Mouse (Mus musculus) hindbrain, embryonic 11.5 days (tissue): ENCODE measurements around the gene Washc1. TPM values are rescaled to one million over a fixed set of nuclear protein-coding genes. Genes with fewer than 3 reads are reported as not detected.
"Not testable (repeated sequence)": the region's sequence is repeated elsewhere in the genome, so short reads cannot be mapped to it uniquely, and the experiment has no call there.

Source experiments
- ATAC-seq: fragments of 200-750 bp; cut with Nextera tagmentation; 2 replicates; pipeline ENCODE4 v1.8.0; 2017; ENCODE audit warnings: mild to moderate bottlenecking, moderate TSS enrichment, moderate library complexity; ENCODE audit not compliant: low FRiP score
- DNase-seq: peaks from one replicate; pipeline ENCODE4 v3.0.0-alpha.2; 2015; ENCODE audit warnings: low spot score
- H3K27ac ChIP-seq: fragments of 300-500 bp; sonication (generic); 2 replicates; pipeline ENCODE4 v1.5.1; 2014; ENCODE audit warnings: mild to moderate bottlenecking, low read depth, low read length
- H3K27me3 ChIP-seq: fragments of 300-500 bp; sonication (generic); 2 replicates; pipeline ENCODE4 v1.6.1; 2014; ENCODE audit warnings: mild to moderate bottlenecking, low read length, moderate library complexity, mixed read lengths; ENCODE audit not compliant: control insufficient read depth, insufficient read depth
- H3K36me3 ChIP-seq: fragments of 300-500 bp; sonication (generic); 2 replicates; pipeline ENCODE4 v1.6.1; 2014; ENCODE audit warnings: mild to moderate bottlenecking, low read length, moderate library complexity, mixed read lengths; ENCODE audit not compliant: control insufficient read depth, insufficient read depth
- H3K4me1 ChIP-seq: fragments of 300-500 bp; sonication (generic); replicated peaks from 2 replicates; pipeline ENCODE4 v1.6.1; 2014; ENCODE audit warnings: low read length, mixed read lengths; ENCODE audit not compliant: control insufficient read depth, insufficient read depth
- H3K4me2 ChIP-seq: fragments of 300-500 bp; sonication (generic); replicated peaks from 2 replicates; pipeline ENCODE4 v1.6.1; 2014; ENCODE audit warnings: mild to moderate bottlenecking, low read depth, low read length
- H3K4me3 ChIP-seq: fragments of 300-500 bp; sonication (generic); 2 replicates; pipeline ENCODE4 v1.5.1; 2014; ENCODE audit warnings: low read depth, low read length
- H3K9ac ChIP-seq: fragments of 300-500 bp; sonication (generic); 2 replicates; pipeline ENCODE4 v1.6.1; 2014; ENCODE audit warnings: low read depth, low read length
- H3K9me3 ChIP-seq: fragments of 300-500 bp; sonication (generic); 2 replicates; pipeline ENCODE4 v1.6.1; 2016; ENCODE audit warnings: low read length; ENCODE audit not compliant: control insufficient read depth
- WGBS: fragments of 180-500 bp; shearing (Covaris S2); extraction: QIAGEN DNeasy Blood & Tissue Kit; methylation state at CpG from one replicate; pipeline ENCODE4 v1.1.7; 2014; 5-methylcytosine and 5-hydroxymethylcytosine counted together
- polyA plus RNA-seq: library from polyadenylated mRNA; unstranded; fragments of >200 nt; fragmentation: Nextera tagmentation; extraction: Ambion mirVana; gene quantifications from 2 replicates; pipeline ENCODE4 v1.2.1, GENCODE M21; 2014

Gene Washc1
- polyA plus RNA-seq: 27.6 and 30.8 TPM in 2 replicates

DNA sequence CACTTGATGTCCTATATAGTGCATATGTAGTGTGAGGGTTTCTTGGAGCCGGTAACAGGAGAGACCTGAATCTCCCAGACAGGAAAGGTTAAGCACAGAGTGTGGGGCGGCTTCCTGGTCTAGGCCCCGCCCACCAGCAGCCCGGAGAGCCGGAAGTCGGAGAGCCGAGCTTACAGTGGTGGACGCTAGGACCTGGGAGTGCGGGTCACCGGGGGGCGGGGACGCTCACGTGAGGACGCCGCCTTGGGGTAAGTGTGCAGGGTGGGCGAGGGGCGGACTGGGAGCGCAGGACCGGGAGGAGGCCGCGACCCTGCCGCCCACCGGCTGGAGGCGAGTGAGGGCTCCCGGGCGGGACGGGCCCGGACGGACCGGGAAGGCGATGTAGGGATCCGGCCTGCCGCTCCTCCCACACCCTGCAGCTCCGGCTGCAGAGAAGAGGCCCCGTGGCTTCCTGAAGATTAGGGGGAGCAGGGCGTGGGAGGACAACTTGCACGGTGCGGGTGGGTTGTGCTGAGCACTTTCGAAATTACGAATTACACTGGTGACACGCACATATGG lies at the start of gene Washc1:
Gene Washc1 (plus strand): TSS at position 144 of the 558 bp plus-strand sequence.
- Histone ChIP-seq H3K4me3 (peak within 1 kb of the TSS; percentile 91), H3K9ac (peak within 1 kb of the TSS; percentile 79), H3K9me3 (no peaks in the 10 kb centered on the region), H3K4me2 (peak within 1 kb of the TSS; percentile 52), H3K27me3 (no peaks in the 10 kb centered on the region), H3K36me3 (0 out of 2 replicates have a peak, but pooled peaks cover 6% of the 10 kb centered on the region), H3K4me1 (peaks cover 4% of the 10 kb centered on the region; the same call in 1 of the 2 replicates), H3K27ac (no peak within 1 kb of the TSS; the same call in 1 of the 2 replicates)
- DNase-seq (peak; percentile 96), ATAC-seq (peak; percentile 97)
- 0% methylated on average over 40 of the region's 41 CpGs for WGBS

DNA sequence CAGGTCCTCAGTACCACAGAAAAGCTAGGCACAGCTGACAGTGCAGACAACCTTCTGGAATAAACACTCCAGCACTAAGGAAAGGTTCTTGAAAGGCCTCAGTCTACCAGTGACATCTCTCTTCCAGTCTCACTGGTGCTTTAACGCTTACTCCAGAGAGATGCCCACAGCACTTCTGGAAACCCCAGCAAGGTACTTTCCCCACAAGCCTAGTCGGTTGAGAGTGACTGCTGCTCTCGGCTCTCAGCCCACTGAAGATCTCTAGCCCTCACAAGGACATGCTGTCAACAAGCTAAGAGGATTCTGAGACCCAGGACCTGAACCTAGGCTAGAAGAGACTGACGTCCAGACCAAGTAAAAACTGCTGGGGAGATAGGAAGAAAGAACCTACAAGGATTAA lies 46.2 kb upstream of the Washc1 start:
- Histone ChIP-seq H3K27me3 (no peaks in the 10 kb centered on the region), H3K36me3 (no peaks in the 10 kb centered on the region), H3K4me2 (no peak overlapping the region), H3K4me1 (no peaks in the 10 kb centered on the region), H3K4me3 (no peak overlapping the region), H3K9me3 (no peaks in the 10 kb centered on the region), H3K9ac (no peak overlapping the region), H3K27ac (no peak overlapping the region)
- ATAC-seq: no peak
- WGBS: 90% methylated on average over 4 of the region's 4 CpGs
- DNase-seq: no peak

DNA sequence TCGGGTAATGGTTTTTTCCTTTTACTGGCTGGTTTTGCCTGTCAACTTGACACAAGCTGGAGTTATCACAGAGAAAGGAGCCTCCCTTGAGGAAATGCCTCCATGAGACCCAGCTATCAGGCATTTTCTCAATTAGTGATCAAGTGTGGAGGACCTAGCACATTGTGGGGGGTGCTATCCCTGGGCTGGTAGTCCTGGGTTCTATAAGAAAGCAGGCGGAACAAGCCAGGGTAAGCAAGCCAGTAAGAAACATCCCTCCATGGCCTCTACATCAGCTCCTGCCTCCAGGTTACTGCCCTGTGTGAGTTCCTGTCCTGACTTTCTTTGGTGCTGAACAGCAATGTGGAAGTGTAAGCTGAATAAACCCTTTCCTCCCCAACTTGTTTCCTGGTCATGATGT lies 42.3 kb upstream of the Washc1 start:
- not testable (repeated sequence) for ATAC-seq, H3K9me3 ChIP-seq, DNase-seq, H3K4me2 ChIP-seq, H3K9ac ChIP-seq, H3K27me3 ChIP-seq, H3K4me1 ChIP-seq, H3K4me3 ChIP-seq, H3K27ac ChIP-seq, H3K36me3 ChIP-seq
- WGBS: 88% methylated on average over 2 of the region's 2 CpGs

DNA sequence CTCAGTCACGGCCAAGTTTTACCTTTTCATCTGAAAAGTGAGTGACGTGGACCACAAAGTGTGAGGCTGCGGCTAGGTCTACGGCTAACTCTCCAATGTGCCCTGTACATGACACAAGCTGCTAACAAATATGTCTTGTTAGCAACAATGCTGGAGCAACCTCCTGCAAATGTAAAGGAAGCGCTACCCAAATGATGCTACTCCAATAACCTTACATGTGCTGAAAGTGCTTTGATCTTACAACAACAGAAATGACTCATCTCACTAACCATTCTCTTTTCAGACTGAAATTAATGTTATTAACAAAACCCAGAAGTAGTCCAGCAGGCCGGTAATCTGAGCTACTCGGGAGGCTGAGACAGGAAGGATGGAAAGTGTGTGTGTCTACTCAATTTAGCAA lies 37.4 kb upstream of the Washc1 start:
- no peak overlapping the region for H3K9ac ChIP-seq

DNA sequence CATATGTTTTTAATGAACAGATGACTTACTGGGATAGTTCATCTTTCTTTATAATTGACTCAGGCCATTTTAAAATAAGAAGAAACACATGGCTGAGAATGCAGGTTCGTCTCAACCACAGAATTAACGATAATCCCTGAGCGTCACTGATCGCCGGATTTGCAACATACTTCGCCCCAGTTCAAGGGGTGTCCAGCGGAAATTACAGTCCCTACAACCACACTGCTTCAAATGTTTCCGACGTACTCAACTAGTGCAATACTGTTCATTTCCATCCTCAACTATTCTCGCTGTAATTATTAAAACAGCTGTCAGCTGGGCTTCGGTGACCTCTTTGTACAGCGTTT lies 35.5 kb upstream of the Washc1 start:
- peak; percentile 0; the same call in 1 of the 2 replicates for ATAC-seq
- no peak for DNase-seq
- Histone ChIP-seq H3K9me3 (no peaks in the 10 kb centered on the region), H3K4me2 (peak overlapping the region; percentile 87), H3K27ac (peak overlapping the region; percentile 91), H3K27me3 (no peaks in the 10 kb centered on the region), H3K36me3 (no peaks in the 10 kb centered on the region), H3K4me1 (no peaks in the 10 kb centered on the region), H3K4me3 (peak overlapping the region; percentile 87), H3K9ac (peak overlapping the region; percentile 74)
- 9% methylated on average over 12 of the region's 12 CpGs for WGBS

More for the DNA sequence above, 37.4 kb upstream of the Washc1 start:
- no peak for ATAC-seq
- no peak for DNase-seq
- WGBS: 89% methylated on average over 7 of the region's 7 CpGs
- Histone ChIP-seq H3K4me3 (no peak overlapping the region), H3K9me3 (no peaks in the 10 kb centered on the region), H3K27ac (no peak overlapping the region), H3K4me2 (no peak overlapping the region), H3K36me3 (no peaks in the 10 kb centered on the region), H3K27me3 (no peaks in the 10 kb centered on the region), H3K4me1 (no peaks in the 10 kb centered on the region)

DNA sequence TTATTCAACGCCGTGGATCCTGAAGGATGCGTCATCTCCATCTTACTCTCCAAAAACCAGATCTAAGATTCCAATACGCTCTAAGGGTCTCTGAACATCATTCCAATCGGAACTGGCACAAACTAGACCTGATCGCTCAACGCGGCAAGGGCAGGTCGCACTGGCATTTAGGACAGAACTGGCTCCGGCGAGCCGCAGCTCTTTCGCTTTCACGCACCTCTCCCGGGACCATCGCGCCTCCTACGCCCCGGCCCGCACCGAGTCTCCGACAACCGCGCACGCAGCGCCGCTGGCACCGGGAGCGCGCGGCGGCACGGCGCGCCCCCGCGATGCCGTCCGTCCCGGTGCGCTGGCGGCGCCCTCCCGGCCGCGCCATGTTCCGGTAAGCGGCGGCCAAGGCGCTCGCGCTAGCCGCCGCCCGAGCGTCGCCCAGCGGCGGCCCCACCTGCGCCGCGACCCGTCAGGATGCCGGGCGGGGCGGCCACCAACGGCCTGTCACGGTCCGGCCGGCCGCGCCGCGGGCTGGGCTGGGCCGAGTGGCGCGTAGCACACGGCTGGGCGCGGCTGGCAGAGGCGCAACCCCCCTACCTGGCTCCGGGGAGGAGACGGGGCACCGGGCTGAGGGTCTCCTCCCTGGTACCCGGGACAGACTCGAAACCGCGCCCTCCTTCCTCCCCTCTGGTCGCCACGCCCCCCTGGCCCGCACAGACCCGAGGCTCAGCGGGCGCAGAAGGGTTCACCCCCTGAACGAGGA lies 35.0 kb upstream of the Washc1 start:
- Histone ChIP-seq H3K27ac (peak overlapping the region; percentile 91), H3K4me3 (peak overlapping the region; percentile 87), H3K9me3 (no peaks in the 10 kb centered on the region), H3K4me2 (peak overlapping the region; percentile 87), H3K4me1 (no peaks in the 10 kb centered on the region), H3K9ac (peak overlapping the region; percentile 74), H3K36me3 (no peaks in the 10 kb centered on the region), H3K27me3 (no peaks in the 10 kb centered on the region)
- WGBS: under 1% methylated on average over 60 of the region's 95 CpGs
- DNase-seq: peak; percentile 61
- ATAC-seq: peak; percentile 89

DNA sequence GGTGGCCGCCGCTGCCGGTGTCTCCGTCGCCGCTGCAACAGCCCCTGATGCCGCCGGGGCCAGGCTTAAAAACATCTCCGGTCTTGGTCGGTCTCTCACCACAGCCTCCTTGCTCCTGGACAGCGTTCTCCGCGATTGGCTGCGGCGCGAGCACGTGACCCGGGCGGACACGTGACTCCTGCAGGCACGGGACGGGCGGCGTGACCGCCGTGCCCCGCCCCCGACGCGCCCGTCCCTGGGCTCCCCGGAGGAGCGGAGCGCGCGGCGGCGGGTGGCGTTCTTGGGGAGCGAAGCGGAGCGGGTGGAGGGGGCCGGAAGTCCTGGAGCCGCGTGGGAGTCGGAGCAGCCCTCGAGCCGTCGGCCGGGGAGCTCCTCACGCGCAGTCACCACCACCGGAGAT lies 34.4 kb upstream of the Washc1 start, which contains the start of gene Ankrd12:
Gene Ankrd12 (minus strand): TSS at position 156 of the 400 bp plus-strand sequence.
- Histone ChIP-seq H3K9ac (peak within 1 kb of the TSS; percentile 74), H3K27ac (peak within 1 kb of the TSS; percentile 91), H3K27me3 (no peaks in the 10 kb centered on the region), H3K4me2 (peak within 1 kb of the TSS; percentile 87), H3K4me3 (peak within 1 kb of the TSS; percentile 87), H3K36me3 (no peaks in the 10 kb centered on the region), H3K4me1 (no peaks in the 10 kb centered on the region), H3K9me3 (no peaks in the 10 kb centered on the region)
- peak; percentile 94 for DNase-seq
- WGBS: under 1% methylated on average over 46 of the region's 53 CpGs
- ATAC-seq: peak; percentile 99

DNA sequence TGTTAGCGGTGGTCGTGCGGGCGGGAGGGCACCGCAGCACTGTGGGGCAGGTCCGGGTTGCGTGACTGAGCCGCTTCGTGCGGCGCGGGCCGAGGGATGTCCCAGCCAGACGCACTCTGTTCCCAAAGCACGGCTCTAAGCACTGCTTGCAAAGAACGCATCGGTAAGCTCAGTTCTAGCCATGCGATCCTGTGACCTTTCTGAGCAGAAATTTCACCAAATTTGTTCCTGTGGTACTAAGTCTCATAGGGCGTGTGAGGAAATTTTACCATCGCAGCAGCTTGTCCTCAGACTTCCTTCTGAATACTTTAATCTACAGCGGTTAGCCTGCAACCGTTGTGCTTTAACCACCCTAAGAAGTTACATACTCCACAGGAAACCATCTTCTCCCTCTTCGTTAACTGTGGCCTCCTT lies 33.9 kb upstream of the Washc1 start:
- no peak for DNase-seq
- Histone ChIP-seq H3K36me3 (no peaks in the 10 kb centered on the region), H3K27ac (peak overlapping the region; percentile 91), H3K4me2 (peak overlapping the region; percentile 87), H3K4me3 (peak overlapping the region; percentile 87), H3K27me3 (no peaks in the 10 kb centered on the region), H3K9me3 (no peaks in the 10 kb centered on the region), H3K4me1 (no peaks in the 10 kb centered on the region), H3K9ac (peak overlapping the region; percentile 74)
- peak; percentile 76 for ATAC-seq
- WGBS: 3% methylated on average over 23 of the region's 23 CpGs

DNA sequence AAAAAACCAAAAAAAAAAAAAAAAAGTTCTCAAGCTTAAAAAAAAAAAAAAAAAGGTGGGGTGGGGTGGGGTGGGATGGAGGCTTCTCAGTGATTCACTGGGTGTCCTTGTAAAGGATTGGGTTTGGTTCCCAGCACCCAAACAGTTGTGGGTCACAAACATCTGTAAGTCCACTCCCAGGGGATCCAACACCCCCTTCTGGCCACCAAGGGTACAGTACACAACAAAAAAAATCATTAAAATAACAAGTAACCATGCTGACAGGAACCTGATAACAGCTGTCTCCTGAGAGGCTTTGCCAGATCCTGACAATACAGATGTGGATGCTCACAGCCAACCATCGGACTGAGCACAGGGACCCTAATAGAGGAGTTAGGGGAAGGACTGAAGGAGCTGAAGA lies 26.9 kb upstream of the Washc1 start:
- ATAC-seq (no peak), DNase-seq (no peak)
- no peak overlapping the region for H3K4me3 ChIP-seq
- H3K9me3 ChIP-seq: no peaks in the 10 kb centered on the region
- 94% methylated on average over 1 of the region's 1 CpGs for WGBS
- H3K36me3 ChIP-seq: no peaks in the 10 kb centered on the region
- no peak overlapping the region for H3K4me2 ChIP-seq
- no peak overlapping the region for H3K27ac ChIP-seq
- H3K27me3 ChIP-seq: no peaks in the 10 kb centered on the region
- H3K4me1 ChIP-seq: no peaks in the 10 kb centered on the region
- no peak overlapping the region for H3K9ac ChIP-seq
